Mouse (Mus musculus): ENCODE measurements around the gene Cep55. TPM values are rescaled to one million over a fixed set of nuclear protein-coding genes. Genes with fewer than 3 reads are reported as not detected.

Gene Cep55
- polyA plus RNA-seq, 1 experiment from 2014 or later: 49.2 TPM

DNA sequence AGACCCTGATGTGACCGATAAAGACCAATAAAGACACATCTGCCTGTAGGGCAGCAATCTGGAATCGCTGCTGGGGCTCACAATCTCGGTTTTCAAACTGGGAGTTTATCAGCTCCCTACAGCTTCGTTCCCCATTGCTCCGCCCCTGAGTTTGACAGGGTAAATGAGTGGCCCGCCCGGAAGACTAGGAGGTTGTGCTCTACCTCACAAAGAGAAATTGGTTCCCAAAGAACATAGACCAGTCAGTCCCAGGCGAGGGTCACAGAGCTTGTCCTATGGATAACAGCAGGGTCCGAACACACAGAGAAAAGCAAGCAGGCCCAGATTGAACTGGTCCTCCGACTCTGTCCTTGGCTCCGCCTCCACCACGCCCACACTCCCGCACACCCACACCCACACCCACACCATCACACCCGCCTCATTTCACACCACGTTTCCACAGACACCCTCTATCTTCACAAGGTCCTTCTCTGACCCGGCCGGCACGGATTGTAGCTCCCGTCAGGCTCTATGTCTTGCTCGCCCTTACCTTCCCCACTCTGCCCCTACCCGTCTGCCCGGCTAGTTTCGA is 577 bp upstream of the Cep55 start:
- no peak for DNase-seq (ENCODE audit: low spot score)
- H3K27ac ChIP-seq (replicated peaks): peak overlapping the region; percentile 93
- H3K4me3 ChIP-seq: peak overlapping the region; percentile 79
- no peaks in the 10 kb centered on the region for H3K9me3 ChIP-seq (replicated peaks)
- peaks cover 25% of the 10 kb centered on the region for H3K36me3 ChIP-seq
- no peaks in the 10 kb centered on the region for H3K27me3 ChIP-seq (ENCODE audit: low read depth, poor library complexity, severe bottlenecking)
- WGBS: under 1% methylated on average over 23 of the region's 23 CpGs
- peaks cover 23% of the 10 kb centered on the region for H3K4me1 ChIP-seq

DNA sequence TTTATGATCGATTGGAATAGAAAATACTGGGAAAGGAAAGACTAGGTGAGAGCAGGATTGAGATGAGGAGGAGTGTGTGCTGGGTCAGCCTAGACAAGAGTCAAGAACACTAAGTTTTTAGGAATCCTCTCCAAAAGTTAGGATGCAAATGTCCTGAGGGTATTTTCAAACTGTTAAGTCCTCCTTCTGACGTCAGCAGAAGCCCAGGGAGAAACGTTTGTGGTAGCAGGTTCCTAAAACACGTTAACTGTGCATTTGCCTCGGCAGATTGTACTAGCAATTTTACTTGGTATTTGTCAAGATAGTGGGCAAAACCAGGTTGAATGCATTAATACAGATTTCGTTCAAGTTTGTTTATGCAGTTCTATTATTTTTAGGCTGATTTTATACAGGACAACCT is 987 bp downstream of the Cep55 start:
- Histone ChIP-seq H3K27me3 (ENCODE audit: low read depth, poor library complexity, severe bottlenecking) (no peaks in the 10 kb centered on the region), H3K4me1 (peaks cover 23% of the 10 kb centered on the region), H3K9me3 (replicated peaks) (no peaks in the 10 kb centered on the region), H3K27ac (replicated peaks) (peak overlapping the region; percentile 93; the same call in 1 of the 2 replicates), H3K36me3 (peaks cover 41% of the 10 kb centered on the region), H3K4me3 (peak overlapping the region; percentile 79)
- 27% methylated on average over 6 of the region's 6 CpGs for WGBS
- no peak for DNase-seq (ENCODE audit: low spot score)

DNA sequence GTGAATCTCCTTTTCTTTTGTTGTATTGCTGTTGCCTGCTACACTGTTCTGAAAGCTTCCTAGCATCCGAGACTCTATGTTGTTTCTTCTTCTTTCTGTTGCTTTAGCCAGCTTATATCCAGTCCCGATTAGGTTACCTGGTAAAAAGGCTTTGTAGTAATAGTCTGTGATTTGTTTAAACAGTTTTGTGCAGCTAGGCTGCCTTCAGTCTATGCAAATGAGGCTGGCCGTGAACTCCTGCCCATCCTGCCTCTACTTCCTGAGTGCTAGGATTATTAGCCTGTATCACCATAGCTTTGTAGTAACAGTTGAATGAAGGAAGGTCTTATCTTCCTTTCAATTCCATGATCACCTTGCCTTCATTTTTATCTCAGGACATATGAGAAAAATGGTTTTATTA is 1.5 kb downstream of the Cep55 start:
- H3K4me3 ChIP-seq: peak overlapping the region; percentile 79
- DNase-seq (ENCODE audit: low spot score): no peak
- peak overlapping the region; percentile 93; the same call in 1 of the 2 replicates for H3K27ac ChIP-seq (replicated peaks)
- 64% methylated on average over 3 of the region's 3 CpGs for WGBS
- no peaks in the 10 kb centered on the region for H3K27me3 ChIP-seq (ENCODE audit: low read depth, poor library complexity, severe bottlenecking)
- H3K4me1 ChIP-seq: peaks cover 23% of the 10 kb centered on the region
- no peaks in the 10 kb centered on the region for H3K9me3 ChIP-seq (replicated peaks)
- H3K36me3 ChIP-seq: peaks cover 46% of the 10 kb centered on the region

DNA sequence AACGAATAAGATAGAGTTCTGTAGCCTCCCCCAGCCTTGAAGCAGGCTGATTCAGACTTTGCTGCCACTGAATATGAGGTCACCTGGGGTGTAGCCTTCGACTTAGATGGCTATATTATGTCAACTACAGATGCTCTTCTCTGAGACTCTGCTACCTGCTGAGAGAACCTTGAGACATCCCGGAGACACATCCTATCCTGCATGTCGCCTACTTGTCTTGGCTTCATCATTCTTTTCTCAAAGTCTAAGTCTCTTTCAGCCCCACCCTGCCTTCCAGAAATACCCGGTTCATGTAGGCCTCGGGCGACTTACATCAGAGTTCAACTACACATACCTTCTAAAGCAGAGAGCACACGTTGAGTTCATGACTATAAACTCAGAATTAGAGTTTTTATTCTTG is 2.1 kb downstream of the Cep55 start:
- no peaks in the 10 kb centered on the region for H3K9me3 ChIP-seq (replicated peaks)
- 89% methylated on average over 8 of the region's 8 CpGs for WGBS
- peak overlapping the region; percentile 79; the same call in 1 of the 2 replicates for H3K4me3 ChIP-seq
- H3K27ac ChIP-seq (replicated peaks): no peak overlapping the region
- peaks cover 52% of the 10 kb centered on the region for H3K36me3 ChIP-seq
- DNase-seq (ENCODE audit: low spot score): no peak
- H3K27me3 ChIP-seq (ENCODE audit: low read depth, poor library complexity, severe bottlenecking): no peaks in the 10 kb centered on the region
- H3K4me1 ChIP-seq: peaks cover 23% of the 10 kb centered on the region

- Histone ChIP-seq H3K4me3 (no peak overlapping the region), H3K4me1 (no peaks in the 10 kb centered on the region), H3K9me3 (replicated peaks) (no peaks in the 10 kb centered on the region), H3K27me3 (ENCODE audit: low read depth, poor library complexity, severe bottlenecking) (no peaks in the 10 kb centered on the region), H3K27ac (replicated peaks) (no peak overlapping the region), H3K36me3 (peaks cover 91% of the 10 kb centered on the region)
- no peak for DNase-seq (ENCODE audit: low spot score)
- 89% methylated on average over 3 of the region's 3 CpGs for WGBS
Observed at GRCm38 (mm10) chr19:38063201-38063600, 8.4 kb downstream of the Cep55 start.

DNA sequence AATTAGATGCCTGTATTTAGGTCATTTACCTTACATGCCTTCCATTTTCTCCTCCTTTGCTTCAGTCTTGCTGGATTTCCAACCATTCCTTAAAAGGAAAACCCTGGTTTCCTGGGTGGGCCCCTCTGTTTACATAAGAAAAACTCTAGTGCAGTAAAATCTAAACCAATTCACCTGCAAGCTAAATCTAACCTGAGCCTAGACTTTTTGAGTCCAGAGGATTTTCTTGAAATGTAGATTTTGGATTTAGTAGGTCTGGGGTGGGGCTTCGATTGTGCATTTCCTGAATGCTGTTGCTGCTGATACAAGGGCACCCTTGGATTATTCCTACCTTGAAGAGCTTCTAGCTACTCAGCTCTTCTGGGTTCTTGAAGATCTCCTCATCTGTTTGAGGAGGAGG is 9.2 kb downstream of the Cep55 start:
- Histone ChIP-seq H3K9me3 (replicated peaks) (no peaks in the 10 kb centered on the region), H3K4me3 (no peak overlapping the region), H3K36me3 (peaks cover 90% of the 10 kb centered on the region), H3K27ac (replicated peaks) (no peak overlapping the region), H3K4me1 (no peaks in the 10 kb centered on the region), H3K27me3 (ENCODE audit: low read depth, poor library complexity, severe bottlenecking) (no peaks in the 10 kb centered on the region)
- no peak for DNase-seq (ENCODE audit: low spot score)
- whole genome bisulfite sequencing: 98% methylated on average over 1 of the region's 1 CpGs

DNA sequence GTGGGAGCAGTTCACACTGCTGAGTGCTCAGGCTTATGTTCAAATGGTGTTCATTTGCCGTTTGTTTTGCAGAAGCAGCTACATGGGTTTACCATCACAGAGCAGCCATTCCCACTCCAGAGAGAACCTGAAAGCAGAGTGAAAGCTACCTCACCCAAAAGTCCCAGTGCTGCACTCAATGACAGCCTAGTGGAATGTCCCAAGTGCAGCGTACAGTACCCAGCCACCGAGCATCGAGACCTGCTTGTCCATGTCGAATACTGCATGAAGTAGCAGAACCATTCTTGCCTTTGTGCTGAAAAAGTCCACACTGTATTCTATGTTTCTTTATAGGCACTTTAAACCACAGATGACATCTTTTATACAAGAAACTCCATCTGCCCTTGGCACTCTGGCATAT is 18.4 kb downstream of the Cep55 start:
- Histone ChIP-seq H3K9me3 (replicated peaks) (no peaks in the 10 kb centered on the region), H3K27me3 (ENCODE audit: low read depth, poor library complexity, severe bottlenecking) (no peaks in the 10 kb centered on the region), H3K27ac (replicated peaks) (no peak overlapping the region), H3K4me1 (no peaks in the 10 kb centered on the region), H3K36me3 (peaks cover 74% of the 10 kb centered on the region), H3K4me3 (no peak overlapping the region)
- DNase-seq (ENCODE audit: low spot score): no peak
- 96% methylated on average over 5 of the region's 5 CpGs for WGBS

GRCm38 (mm10) chr19:38075051-38075450 is 20.2 kb downstream of the Cep55 start:
- WGBS: 83% methylated on average over 11 of the region's 11 CpGs
- peaks cover 56% of the 10 kb centered on the region for H3K36me3 ChIP-seq

GRCm38 (mm10) chr19:38076251-38076650 is 21.4 kb downstream of the Cep55 start:
- Histone ChIP-seq H3K27me3 (ENCODE audit: low read depth, poor library complexity, severe bottlenecking) (no peaks in the 10 kb centered on the region), H3K4me3 (no peak overlapping the region), H3K27ac (replicated peaks) (no peak overlapping the region), H3K4me1 (no peaks in the 10 kb centered on the region), H3K9me3 (replicated peaks) (no peaks in the 10 kb centered on the region), H3K36me3 (peaks cover 44% of the 10 kb centered on the region)
- WGBS: 90% methylated on average over 2 of the region's 2 CpGs
- DNase-seq (ENCODE audit: low spot score): no peak

More at GRCm38 (mm10) chr19:38075051-38075450, 20.2 kb downstream of the Cep55 start:
- no peak for DNase-seq (ENCODE audit: low spot score)
- no peak overlapping the region for H3K4me3 ChIP-seq
- no peaks in the 10 kb centered on the region for H3K27me3 ChIP-seq (ENCODE audit: low read depth, poor library complexity, severe bottlenecking)
- H3K9me3 ChIP-seq (replicated peaks): no peaks in the 10 kb centered on the region
- no peaks in the 10 kb centered on the region for H3K4me1 ChIP-seq
- no peak overlapping the region for H3K27ac ChIP-seq (replicated peaks)

- 91% methylated on average over 3 of the region's 3 CpGs for WGBS
- no peak overlapping the region for H3K27ac ChIP-seq (replicated peaks)
- no peak for DNase-seq (ENCODE audit: low spot score)
- no peaks in the 10 kb centered on the region for H3K27me3 ChIP-seq (ENCODE audit: low read depth, poor library complexity, severe bottlenecking)
- peaks cover 26% of the 10 kb centered on the region for H3K36me3 ChIP-seq
- H3K4me1 ChIP-seq: no peaks in the 10 kb centered on the region
- no peaks in the 10 kb centered on the region for H3K9me3 ChIP-seq (replicated peaks)
- no peak overlapping the region for H3K4me3 ChIP-seq
Observed at GRCm38 (mm10) chr19:38077851-38078540, 23.2 kb downstream of the Cep55 start.

DNA sequence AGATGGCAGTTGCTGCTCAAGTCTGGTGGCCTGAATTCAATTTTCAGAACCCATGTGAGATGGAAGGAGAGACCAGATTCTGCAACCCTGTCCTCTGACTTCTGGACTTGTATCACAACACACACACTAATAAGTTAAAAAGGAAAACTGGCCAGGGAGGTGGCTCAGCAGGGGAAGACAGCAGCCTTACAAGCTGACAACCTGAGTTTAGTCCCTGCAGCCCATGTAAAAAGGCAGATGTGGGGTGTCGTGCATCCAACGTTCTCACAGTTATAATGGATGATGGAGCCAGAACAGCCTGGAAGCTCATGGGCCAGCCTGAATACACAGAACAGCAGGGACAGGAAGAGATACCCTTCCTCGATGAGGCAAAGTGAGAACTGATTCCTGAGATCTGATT is 26.6 kb downstream of the Cep55 start:
- Histone ChIP-seq H3K36me3 (no peaks in the 10 kb centered on the region), H3K9me3 (replicated peaks) (no peaks in the 10 kb centered on the region), H3K4me3 (no peak overlapping the region), H3K4me1 (no peaks in the 10 kb centered on the region), H3K27me3 (ENCODE audit: low read depth, poor library complexity, severe bottlenecking) (no peaks in the 10 kb centered on the region), H3K27ac (replicated peaks) (no peak overlapping the region)
- no peak for DNase-seq (ENCODE audit: low spot score)
- 85% methylated on average over 3 of the region's 3 CpGs for WGBS

- Histone ChIP-seq H3K4me3 (no peak overlapping the region), H3K4me1 (no peaks in the 10 kb centered on the region), H3K27ac (replicated peaks) (no peak overlapping the region), H3K36me3 (no peaks in the 10 kb centered on the region), H3K27me3 (ENCODE audit: low read depth, poor library complexity, severe bottlenecking) (no peaks in the 10 kb centered on the region; the same call in 1 of the 2 replicates), H3K9me3 (replicated peaks) (no peaks in the 10 kb centered on the region)
- WGBS: 73% methylated on average over 5 of the region's 5 CpGs
- DNase-seq (ENCODE audit: low spot score): no peak
Observed at GRCm38 (mm10) chr19:38082931-38083525, 28.2 kb downstream of the Cep55 start.

GRCm38 (mm10) chr19:38085841-38086240 is 31.0 kb downstream of the Cep55 start:
- WGBS: 87% methylated on average over 4 of the region's 4 CpGs
- H3K27ac ChIP-seq (replicated peaks): no peak overlapping the region
- no peak overlapping the region for H3K4me3 ChIP-seq
- H3K27me3 ChIP-seq (ENCODE audit: low read depth, poor library complexity, severe bottlenecking): no peaks in the 10 kb centered on the region; the same call in 1 of the 2 replicates
- H3K36me3 ChIP-seq: no peaks in the 10 kb centered on the region
- H3K9me3 ChIP-seq (replicated peaks): no peaks in the 10 kb centered on the region
- DNase-seq (ENCODE audit: low spot score): no peak
- H3K4me1 ChIP-seq: no peaks in the 10 kb centered on the region

Data from midbrain, embryonic 10.5 days (tissue).